Mouse (Mus musculus) myocyte (in vitro differentiated cells): ENCODE measurements around the gene Nol7. TPM values are rescaled to one million over a fixed set of nuclear protein-coding genes. Genes with fewer than 3 reads are reported as not detected.

ENCODE experiments used
- H3K27me3 ChIP-seq: one replicate; pipeline ENCODE4 v1.6.1; 2011; ENCODE audit not compliant: control insufficient read depth, insufficient read depth, insufficient read length
- H3K36me3 ChIP-seq: one replicate; pipeline ENCODE4 v1.6.1; 2011; ENCODE audit not compliant: control insufficient read depth, insufficient read depth
- H3K4me2 ChIP-seq: one replicate; pipeline ENCODE4 v1.6.1; 2011; ENCODE audit warnings: low read depth, control low read depth
- H3K4me3 ChIP-seq: one replicate; pipeline ENCODE4 v1.5.1; 2011; ENCODE audit warnings: mild to moderate bottlenecking, control low read depth, moderate library complexity
- H3K79me2 ChIP-seq: one replicate; pipeline ENCODE4 v1.6.1; 2011; ENCODE audit not compliant: control insufficient read depth, insufficient read depth
- H3ac ChIP-seq: one replicate; pipeline ENCODE4 v1.6.1; 2011; ENCODE audit not compliant: control insufficient read depth, insufficient read length
- CEBPB ChIP-seq: IDR thresholded peaks from 2 replicates; pipeline ENCODE4 v1.6.1; 2011; ENCODE audit warnings: mild to moderate bottlenecking, moderate library complexity; ENCODE audit not compliant: poor library complexity, insufficient read depth, severe bottlenecking
- E2F4 ChIP-seq: IDR thresholded peaks from one replicate; pipeline ENCODE4 v1.6.1; 2011; ENCODE audit warnings: mild to moderate bottlenecking, control low read depth, moderate library complexity; ENCODE audit not compliant: insufficient read depth
- MAX ChIP-seq: IDR thresholded peaks from one replicate; pipeline ENCODE4 v1.6.1; 2011; ENCODE audit warnings: low read depth, mild to moderate bottlenecking, control low read depth
- MYOD1 ChIP-seq, 3 experiments: IDR thresholded peaks; one replicate each; pipeline ENCODE4 v1.6.1; 2011; ENCODE audit warnings: control low read depth in 2 of 3, low read depth in 2 of 3, mild to moderate bottlenecking in 2 of 3, moderate library complexity in 1 of 3; ENCODE audit not compliant: insufficient read length in 2 of 3, control insufficient read depth in 1 of 3
- MYOG ChIP-seq, 3 experiments: IDR thresholded peaks; one replicate each; pipeline ENCODE4 v1.6.1; 2011; ENCODE audit warnings: control low read depth in 2 of 3, low read depth in 2 of 3, mild to moderate bottlenecking in 2 of 3; ENCODE audit not compliant: insufficient read length in 2 of 3, control insufficient read depth in 1 of 3, insufficient read depth in 1 of 3
- POLR2A ChIP-seq: IDR thresholded peaks from one replicate; pipeline ENCODE4 v1.6.1; 2011; ENCODE audit warnings: low read depth, mild to moderate bottlenecking, control low read depth, moderate library complexity; ENCODE audit not compliant: insufficient read length
- POLR2AphosphoS2 ChIP-seq: IDR thresholded peaks from one replicate; pipeline ENCODE4 v1.6.1; 2011; ENCODE audit warnings: low read depth, control low read depth; ENCODE audit not compliant: insufficient read length
- REST ChIP-seq: IDR thresholded peaks from one replicate; pipeline ENCODE4 v1.6.1; 2011; ENCODE audit warnings: mild to moderate bottlenecking, control low read depth, moderate library complexity; ENCODE audit not compliant: insufficient read depth, insufficient read length
- SRF ChIP-seq: IDR thresholded peaks from one replicate; pipeline ENCODE4 v1.6.1; 2011; ENCODE audit warnings: low read depth; ENCODE audit not compliant: control insufficient read depth, insufficient read length
- TCF12 ChIP-seq: IDR thresholded peaks from one replicate; pipeline ENCODE4 v1.6.1; 2011; ENCODE audit warnings: mild to moderate bottlenecking, control low read depth; ENCODE audit not compliant: poor library complexity, insufficient read depth, severe bottlenecking
- TCF3 ChIP-seq: IDR thresholded peaks from one replicate; pipeline ENCODE4 v1.6.1; 2011; ENCODE audit warnings: low read depth, control low read depth; ENCODE audit not compliant: insufficient read length
- USF1 ChIP-seq: IDR thresholded peaks from one replicate; pipeline ENCODE4 v1.6.1; 2011; ENCODE audit warnings: low read depth, mild to moderate bottlenecking, control low read depth, moderate library complexity
- polyA plus RNA-seq: library from polyadenylated mRNA; unstranded; fragments of >200 nt; fragmentation: generic; extraction: Trizol; gene quantifications from one replicate; pipeline ENCODE4 v1.2.1, GENCODE M21; 2012; ENCODE audit warnings: missing spikeins

Nol7 gene
- polyA plus RNA-seq, 1 experiment: 87.8 TPM

- Histone ChIP-seq H3K79me2 (peaks cover 98% of the 10 kb centered on the region), H3K4me2 (no peak overlapping the region), H3K4me3 (no peak overlapping the region), H3K36me3 (no peaks in the 10 kb centered on the region), H3ac (no peak overlapping the region), H3K27me3 (no peaks in the 10 kb centered on the region)
- TF ChIP-seq MAX (no peak), POLR2A (no peak), TCF3 (no peak), USF1 (no peak), MYOD1 (IDR thresholded peaks at IDR 0.05; ENCODE audit: control insufficient read depth in 1 of 3, insufficient read length in 2 of 3, low read depth in 2 of 3) (no peak), MYOG (IDR thresholded peaks at IDR 0.05; ENCODE audit: control insufficient read depth in 1 of 3, insufficient read depth in 1 of 3, insufficient read length in 2 of 3, low read depth in 2 of 3) (no peak), REST (no peak), POLR2AphosphoS2 (no peak), CEBPB (no peak), E2F4 (no peak), SRF (no peak), TCF12 (no peak)
These were observed 56.2 kb downstream of the Nol7 start for GRCm38 (mm10) chr13:43454431-43454830.

Other genes with a start within 250 kb of the Nol7 start
- 31.4 TPM for gene Tbc1d7, start 226.9 kb upstream of the Nol7 start, polyA plus RNA-seq
- gene Gfod1, start 94.2 kb upstream of the Nol7 start, polyA plus RNA-seq: 6.5 TPM
- 6.7 TPM for gene Sirt5, start 32.9 kb upstream of the Nol7 start, polyA plus RNA-seq
- gene Ranbp9, start 82.9 kb downstream of the Nol7 start, polyA plus RNA-seq: 23.1 TPM
- gene Mcur1, start 161.8 kb downstream of the Nol7 start, polyA plus RNA-seq: 5.7 TPM
- gene Rnf182, start 217.3 kb downstream of the Nol7 start, polyA plus RNA-seq: not detected